Mouse (Mus musculus) cortical plate, adult 2 months (tissue): ENCODE data around the gene Tnp1.

Experiments
- CTCF ChIP-seq: fragments of 200-500 bp; IDR thresholded peaks from 2 replicates; pipeline ENCODE4 v1.5.1; 2011; ENCODE audit warnings: mild to moderate bottlenecking, control low read depth, low read length; ENCODE audit not compliant: insufficient read depth; ENCODE audit errors: extremely low read depth
- POLR2A ChIP-seq: fragments of 200-500 bp; IDR thresholded peaks from 2 replicates; pipeline ENCODE4 v1.6.1; 2011; ENCODE audit warnings: mild to moderate bottlenecking, low read length, control low read depth; ENCODE audit not compliant: insufficient read depth; ENCODE audit errors: extremely low read depth

DNA sequence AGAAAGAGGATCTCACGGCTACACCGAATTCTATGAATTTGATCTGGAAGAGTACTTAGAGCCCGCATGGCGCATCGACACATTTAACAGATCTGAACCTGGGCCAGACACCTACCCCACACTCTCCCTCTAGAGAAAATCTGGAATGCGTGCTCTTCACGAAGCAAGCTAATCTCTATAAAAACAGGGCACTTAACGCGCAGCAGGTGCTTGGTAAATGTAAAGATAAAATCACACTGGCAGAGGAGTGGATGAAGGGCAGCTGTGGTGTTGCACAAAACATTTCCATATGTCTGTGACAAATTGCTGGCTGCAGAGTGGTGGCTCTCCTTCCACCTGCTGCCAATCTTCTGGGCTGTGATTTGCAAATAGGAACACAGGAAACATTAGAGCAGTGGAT lies 36.8 kb downstream of the Tnp1 start:
- TF ChIP-seq CTCF (no peak), POLR2A (no peak)
